Mouse (Mus musculus) bone marrow, adult 2 months (tissue): Measurements from ENCODE around the gene Tnfrsf11a.

Experiments
- CTCF ChIP-seq: fragments of 200-500 bp; IDR thresholded peaks from 2 replicates; pipeline ENCODE4 v1.5.1; 2011; ENCODE audit warnings: low read length, control low read depth; ENCODE audit not compliant: control insufficient read depth, insufficient read depth
- POLR2A ChIP-seq: fragments of 200-500 bp; IDR thresholded peaks from 2 replicates; pipeline ENCODE4 v1.6.1; 2011; ENCODE audit warnings: low read depth, mild to moderate bottlenecking, control low read depth, low read length, borderline replicate concordance; ENCODE audit not compliant: control insufficient read depth

DNA sequence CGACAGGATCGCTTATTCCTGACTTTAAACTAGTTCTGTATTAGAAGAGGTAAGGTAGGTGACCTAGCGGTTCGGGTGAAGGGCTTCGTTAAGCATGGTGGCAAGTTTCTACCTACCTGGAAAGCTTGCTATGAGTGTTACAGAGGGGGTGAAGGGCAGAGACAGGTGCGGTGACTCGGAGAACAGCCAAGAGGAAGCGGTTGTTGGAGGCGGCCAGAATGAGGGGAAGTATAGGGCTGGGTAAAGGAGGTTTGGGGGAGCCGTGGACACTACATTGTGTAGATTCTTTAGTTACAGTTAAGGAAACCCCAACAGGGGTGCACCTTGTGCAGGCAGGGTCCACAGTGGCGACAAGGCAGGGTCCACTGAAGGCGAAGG lies 450 bp upstream of the Tnfrsf11a start:
- TF ChIP-seq CTCF (no peak), POLR2A (no peak)
